Mouse (Mus musculus): Measurements from ENCODE around the gene Olfr1126. TPM values are rescaled to one million over a fixed set of nuclear protein-coding genes. Genes with fewer than 3 reads are reported as not detected.
"Not testable (repeated sequence)": the region's sequence is repeated elsewhere in the genome, so short reads cannot be mapped to it uniquely, and the experiment has no call there.

Olfr1126 gene
- not detected in 2 replicates for polyA plus RNA-seq (2015; fragmentation: Nextera tagmentation; extraction: Ambion mirVana)

DNA sequence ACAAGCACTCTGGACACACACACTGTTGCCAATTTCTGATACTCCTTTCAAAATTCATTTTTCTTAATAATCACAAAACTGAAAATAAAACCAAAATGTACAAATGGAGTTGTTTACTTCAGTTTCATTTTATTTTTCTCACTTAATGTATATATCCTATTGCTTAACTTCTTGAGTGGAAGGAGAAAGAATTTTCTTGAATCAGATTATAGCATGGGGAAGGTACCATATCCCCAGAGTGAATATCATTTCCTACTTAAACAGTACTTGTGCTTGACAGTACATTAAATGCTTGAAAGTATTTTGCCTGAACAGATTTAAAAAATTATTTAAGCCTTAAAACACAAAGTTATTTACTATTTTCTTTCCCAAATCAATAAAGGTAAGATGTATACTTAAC lies at the start of gene Olfr1126:
Olfr1126 (plus strand) TSS at position 301 of the 400 bp plus-strand sequence.
- no peaks in the 10 kb centered on the region for H3K9me3 ChIP-seq
- no peaks in the 10 kb centered on the region for H3K36me3 ChIP-seq
- H3K9ac ChIP-seq (replicated peaks): no peak within 1 kb of the TSS
- H3K27ac ChIP-seq: no peak within 1 kb of the TSS
- ATAC-seq: no peak
- no peaks in the 10 kb centered on the region for H3K4me1 ChIP-seq (replicated peaks)
- H3K4me3 ChIP-seq (replicated peaks): no peak within 1 kb of the TSS
- no peak within 1 kb of the TSS for H3K4me2 ChIP-seq (replicated peaks)
- H3K27me3 ChIP-seq: no peaks in the 10 kb centered on the region

DNA sequence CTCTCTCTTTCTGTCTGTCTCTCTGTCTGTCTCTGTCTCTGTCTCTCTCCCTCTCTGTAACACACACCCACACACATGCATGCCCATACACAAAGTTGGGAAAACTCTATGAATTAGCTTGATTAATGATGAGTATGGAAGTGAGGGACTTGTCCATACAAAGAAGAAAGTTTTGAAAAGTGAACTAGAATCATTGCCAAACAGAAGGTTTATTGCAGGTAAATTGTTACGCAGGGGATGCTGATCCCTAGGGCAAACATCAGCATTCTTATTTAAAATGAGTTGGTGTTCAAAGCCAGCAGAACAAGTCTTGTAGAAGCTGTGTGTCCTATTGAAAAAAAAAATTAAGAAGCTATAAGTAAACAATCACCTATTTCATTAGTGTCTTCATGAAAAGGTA lies 37.4 kb upstream of the Olfr1126 start, which contains the start of gene Olfr1123:
Olfr1123 (plus strand) TSS at position 301 of the 400 bp plus-strand sequence.
- Histone ChIP-seq H3K36me3 (no peaks in the 10 kb centered on the region), H3K4me3 (replicated peaks) (no peak within 1 kb of the TSS), H3K4me1 (replicated peaks) (no peaks in the 10 kb centered on the region), H3K9ac (replicated peaks) (no peak within 1 kb of the TSS), H3K4me2 (replicated peaks) (no peak within 1 kb of the TSS), H3K27ac (no peak within 1 kb of the TSS), H3K9me3 (no peaks in the 10 kb centered on the region), H3K27me3 (no peaks in the 10 kb centered on the region)
- 89% methylated on average over 1 of the region's 1 CpGs for WGBS
- no peak for ATAC-seq

DNA sequence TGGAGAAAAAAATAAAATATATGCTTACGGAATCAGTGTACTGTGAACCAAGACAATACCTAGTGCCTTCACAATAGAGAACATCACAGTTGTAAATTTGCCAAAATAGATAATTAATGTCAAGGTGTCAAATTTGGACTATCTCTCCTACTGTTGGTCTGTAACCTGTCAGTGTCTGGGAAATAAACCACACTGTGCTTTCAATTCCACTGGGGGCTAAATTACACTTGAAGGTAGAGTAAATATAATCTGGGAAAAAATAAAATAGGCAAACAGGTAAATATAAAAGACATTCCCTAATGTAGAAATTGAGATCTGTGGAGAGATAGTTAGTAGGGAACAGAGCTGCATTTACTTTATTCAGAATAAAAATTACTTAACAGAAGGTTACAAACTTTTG lies 23.8 kb upstream of the Olfr1126 start, which contains the start of gene Olfr1124:
Olfr1124 (plus strand) TSS at position 301 of the 400 bp plus-strand sequence.
- Histone ChIP-seq H3K27me3 (no peaks in the 10 kb centered on the region), H3K36me3 (no peaks in the 10 kb centered on the region), H3K4me2 (replicated peaks) (no peak within 1 kb of the TSS), H3K4me1 (replicated peaks) (no peaks in the 10 kb centered on the region), H3K9me3 (no peaks in the 10 kb centered on the region), H3K9ac (replicated peaks) (no peak within 1 kb of the TSS), H3K4me3 (replicated peaks) (no peak within 1 kb of the TSS), H3K27ac (no peak within 1 kb of the TSS)
- WGBS: 94% methylated on average over 1 of the region's 1 CpGs
- no peak for ATAC-seq

DNA sequence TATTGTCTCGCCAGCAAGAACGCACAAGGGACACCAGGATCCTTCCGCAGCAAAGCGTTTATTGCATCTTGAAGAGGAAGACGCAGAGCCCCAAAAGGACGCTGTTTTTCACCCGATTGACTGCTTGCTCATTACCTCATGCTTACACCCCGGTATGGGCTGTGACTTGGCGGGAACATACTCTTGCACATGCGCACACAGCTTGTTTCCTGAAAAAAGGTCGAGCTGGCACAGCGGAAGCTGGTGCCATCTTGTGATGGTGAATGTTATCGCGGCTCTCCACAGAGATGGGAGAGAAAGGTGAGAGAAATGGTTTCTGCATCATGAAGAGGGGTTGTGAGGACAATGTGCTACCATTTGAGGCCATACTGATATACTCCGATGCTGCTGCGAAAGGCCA lies 16.0 kb upstream of the Olfr1126 start:
- no peak overlapping the region for H3K4me2 ChIP-seq (replicated peaks)
- no peak overlapping the region for H3K4me3 ChIP-seq (replicated peaks)
- H3K9me3 ChIP-seq: no peaks in the 10 kb centered on the region
- no peak for ATAC-seq
- H3K36me3 ChIP-seq: no peaks in the 10 kb centered on the region
- no peaks in the 10 kb centered on the region for H3K4me1 ChIP-seq (replicated peaks)
- no peak overlapping the region for H3K9ac ChIP-seq (replicated peaks)
- H3K27me3 ChIP-seq: no peaks in the 10 kb centered on the region
- WGBS: 91% methylated on average over 16 of the region's 16 CpGs
- H3K27ac ChIP-seq: no peak overlapping the region

DNA sequence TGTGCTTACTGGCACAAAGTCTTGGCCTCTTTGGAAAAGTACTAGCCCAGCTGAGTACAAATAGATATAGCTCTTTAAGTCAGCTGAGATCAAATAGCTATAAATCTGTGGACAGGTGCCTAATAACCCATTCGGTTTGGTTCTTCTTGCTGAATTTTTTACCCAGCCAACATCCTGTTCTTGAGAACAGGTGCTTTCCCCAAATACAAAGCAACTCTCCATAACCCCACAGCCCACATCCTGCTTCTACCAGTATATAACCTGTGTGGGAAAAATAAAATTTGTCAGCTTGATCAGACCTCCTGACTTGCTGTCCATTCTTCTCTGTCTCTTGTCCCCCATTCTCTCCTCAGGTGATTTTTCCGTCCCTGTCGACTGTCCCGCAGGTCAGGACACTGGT lies 8.0 kb downstream of the Olfr1126 start:
- Histone ChIP-seq H3K4me2 (replicated peaks) (no peak overlapping the region), H3K36me3 (no peaks in the 10 kb centered on the region), H3K27ac (no peak overlapping the region), H3K27me3 (no peaks in the 10 kb centered on the region), H3K4me3 (replicated peaks) (no peak overlapping the region), H3K9me3 (no peaks in the 10 kb centered on the region), H3K4me1 (replicated peaks) (no peaks in the 10 kb centered on the region), H3K9ac (replicated peaks) (no peak overlapping the region)
- ATAC-seq: no peak
- WGBS: 93% methylated on average over 4 of the region's 4 CpGs

DNA sequence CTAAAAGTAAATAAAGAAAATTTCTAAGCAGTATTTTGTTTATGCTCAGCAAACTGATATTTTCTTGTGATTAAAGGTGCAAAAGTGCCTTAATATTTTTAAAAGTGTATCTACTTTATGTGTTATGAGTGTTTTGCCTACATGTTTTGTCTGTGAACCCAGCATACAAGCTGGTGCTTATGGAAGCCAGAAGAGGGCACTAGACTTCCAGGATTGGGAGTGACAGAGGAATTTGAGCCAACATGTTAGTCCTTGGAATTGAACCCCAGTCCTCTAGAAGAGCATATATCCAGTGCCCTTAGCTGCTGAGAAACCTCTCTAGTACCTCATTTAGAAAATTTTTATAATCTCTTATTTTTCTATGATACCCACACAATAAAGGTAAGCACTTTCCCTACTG lies 26.4 kb downstream of the Olfr1126 start:
- Histone ChIP-seq H3K27me3 (no peaks in the 10 kb centered on the region), H3K36me3 (no peaks in the 10 kb centered on the region), H3K4me3 (replicated peaks) (no peak overlapping the region), H3K4me2 (replicated peaks) (no peak overlapping the region), H3K9me3 (no peaks in the 10 kb centered on the region), H3K27ac (no peak overlapping the region), H3K9ac (replicated peaks) (no peak overlapping the region), H3K4me1 (replicated peaks) (no peaks in the 10 kb centered on the region)
- no peak for ATAC-seq

DNA sequence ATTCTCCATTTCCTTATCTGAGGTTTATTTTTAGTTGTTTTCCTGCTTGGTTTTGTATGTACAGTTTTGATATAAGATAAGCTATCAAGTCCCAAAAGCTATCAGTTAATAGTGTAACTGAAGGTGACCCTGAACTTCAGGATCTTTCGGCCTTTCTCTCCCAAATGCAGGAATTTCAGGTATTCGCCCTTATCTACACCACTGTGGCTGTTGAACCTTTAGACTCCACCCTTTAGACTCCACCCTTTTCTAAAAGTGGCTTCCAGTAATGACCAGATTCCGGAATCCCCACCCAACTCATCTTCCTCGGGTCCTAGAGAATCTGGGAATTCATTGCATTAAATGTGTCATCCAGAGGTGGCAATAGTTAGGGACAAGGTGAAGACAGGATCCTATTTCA lies 27.4 kb downstream of the Olfr1126 start:
- no peaks in the 10 kb centered on the region for H3K36me3 ChIP-seq
- no peak overlapping the region for H3K27ac ChIP-seq
- no peak for ATAC-seq
- H3K4me1 ChIP-seq (replicated peaks): no peaks in the 10 kb centered on the region
- H3K4me3 ChIP-seq (replicated peaks): no peak overlapping the region
- 87% methylated on average over 4 of the region's 4 CpGs for WGBS
- no peaks in the 10 kb centered on the region for H3K27me3 ChIP-seq
- no peak overlapping the region for H3K4me2 ChIP-seq (replicated peaks)
- no peaks in the 10 kb centered on the region for H3K9me3 ChIP-seq
- H3K9ac ChIP-seq (replicated peaks): no peak overlapping the region

DNA sequence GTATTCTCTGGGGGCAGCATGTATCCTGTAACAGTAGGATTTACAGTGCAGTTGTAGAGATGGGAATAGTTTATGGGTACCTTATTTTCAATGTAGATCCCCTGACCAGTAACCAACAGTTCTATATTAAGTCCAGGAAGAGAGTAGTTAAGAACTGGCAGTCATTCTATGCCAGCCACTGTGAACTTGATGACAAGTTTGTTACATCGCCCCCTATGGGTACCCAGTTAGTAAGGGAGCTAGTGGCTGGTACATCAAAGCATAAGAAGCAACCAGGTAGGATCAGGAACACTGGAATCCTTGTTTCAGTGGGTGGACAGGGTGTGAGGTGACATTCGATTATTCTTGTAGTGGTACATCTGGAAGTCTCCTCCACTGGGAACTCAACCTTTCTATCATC lies 28.5 kb downstream of the Olfr1126 start:
- 73% methylated on average over 2 of the region's 2 CpGs for WGBS
- ATAC-seq: no peak

DNA sequence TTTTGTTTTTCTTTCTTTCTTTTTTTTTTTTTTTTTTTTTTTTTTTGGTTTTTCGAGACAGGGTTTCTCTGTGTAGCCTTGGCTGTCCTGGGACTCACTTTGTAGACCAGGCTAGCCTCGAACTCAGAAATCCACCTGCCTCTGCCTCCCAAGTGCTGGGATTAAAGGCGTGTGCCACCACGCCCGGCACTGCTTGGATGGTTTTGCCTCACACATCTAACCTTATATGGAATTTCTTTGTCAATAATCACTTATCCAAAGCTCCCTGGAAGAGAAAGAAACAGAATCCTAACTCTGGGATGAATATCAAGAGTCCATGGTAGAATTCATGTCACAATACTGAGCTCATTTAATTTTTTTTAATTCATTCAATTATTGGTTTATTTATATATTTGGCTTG lies 43.2 kb downstream of the Olfr1126 start, which contains the start of gene Pramel7:
Pramel7 (minus strand) TSS at position 101 of the 400 bp plus-strand sequence.
- not testable (repeated sequence) for H3K36me3 ChIP-seq; H3K4me2 ChIP-seq (replicated peaks); H3K4me3 ChIP-seq (replicated peaks); H3K9ac ChIP-seq (replicated peaks); H3K9me3 ChIP-seq; ATAC-seq; H3K27ac ChIP-seq; H3K27me3 ChIP-seq; H3K4me1 ChIP-seq (replicated peaks)
- WGBS: 95% methylated on average over 4 of the region's 5 CpGs

More for the DNA sequence above, 28.5 kb downstream of the Olfr1126 start:
- no peaks in the 10 kb centered on the region for H3K36me3 ChIP-seq
- H3K9ac ChIP-seq (replicated peaks): no peak overlapping the region
- no peak overlapping the region for H3K27ac ChIP-seq
- no peaks in the 10 kb centered on the region for H3K27me3 ChIP-seq
- H3K9me3 ChIP-seq: no peaks in the 10 kb centered on the region
- H3K4me2 ChIP-seq (replicated peaks): no peak overlapping the region
- H3K4me3 ChIP-seq (replicated peaks): no peak overlapping the region
- no peaks in the 10 kb centered on the region for H3K4me1 ChIP-seq (replicated peaks)

DNA sequence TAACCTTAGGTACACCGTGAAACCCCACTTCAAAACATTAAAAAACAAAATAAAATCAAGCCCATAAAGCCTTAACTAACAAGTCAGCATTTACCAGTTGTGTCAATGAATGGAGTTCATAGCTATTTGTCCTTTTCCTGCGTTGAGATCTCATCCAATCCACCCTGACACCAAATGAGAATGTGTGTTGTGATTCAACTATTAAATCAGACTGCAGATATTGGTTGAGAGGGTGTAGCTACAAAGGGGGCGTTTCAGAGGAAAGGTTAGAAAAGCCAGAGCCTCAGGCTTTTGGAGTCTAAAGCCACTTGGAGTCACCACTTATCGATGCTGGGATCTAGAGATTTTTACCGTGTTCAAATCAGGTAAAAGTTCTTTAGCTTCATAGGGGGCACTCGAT lies 52.5 kb downstream of the Olfr1126 start, which contains the start of gene Pramel6:
Pramel6 (plus strand) TSS at position 301 of the 400 bp plus-strand sequence.
- 85% methylated on average over 6 of the region's 6 CpGs for WGBS
- no peak within 1 kb of the TSS for H3K4me2 ChIP-seq (replicated peaks)
- no peaks in the 10 kb centered on the region for H3K27me3 ChIP-seq
- no peak within 1 kb of the TSS for H3K9ac ChIP-seq (replicated peaks)
- no peak within 1 kb of the TSS for H3K27ac ChIP-seq
- no peaks in the 10 kb centered on the region for H3K4me1 ChIP-seq (replicated peaks)
- H3K9me3 ChIP-seq: no peaks in the 10 kb centered on the region
- no peak within 1 kb of the TSS for H3K4me3 ChIP-seq (replicated peaks)
- no peak for ATAC-seq
- no peaks in the 10 kb centered on the region for H3K36me3 ChIP-seq

Other genes with a start within 250 kb of the Olfr1126 start
- gene Olfr1113, start 245.0 kb upstream of the Olfr1126 start, polyA plus RNA-seq (2015; fragmentation: Nextera tagmentation; extraction: Ambion mirVana): not detected in 2 replicates
- gene Olfr1115, start 205.9 kb upstream of the Olfr1126 start, polyA plus RNA-seq (2015; fragmentation: Nextera tagmentation; extraction: Ambion mirVana): not detected in 2 replicates
- gene Olfr1116, start 186.4 kb upstream of the Olfr1126 start, polyA plus RNA-seq (2015; fragmentation: Nextera tagmentation; extraction: Ambion mirVana): not detected in 2 replicates
- gene Olfr1118, start 146.4 kb upstream of the Olfr1126 start, polyA plus RNA-seq (2015; fragmentation: Nextera tagmentation; extraction: Ambion mirVana): not detected in 2 replicates
- gene Olfr1120, start 99.1 kb upstream of the Olfr1126 start, polyA plus RNA-seq (2015; fragmentation: Nextera tagmentation; extraction: Ambion mirVana): not detected in 2 replicates
- not detected in 2 replicates for gene Olfr1121, start 84.1 kb upstream of the Olfr1126 start, polyA plus RNA-seq (2015; fragmentation: Nextera tagmentation; extraction: Ambion mirVana)
- gene Olfr1122, start 68.1 kb upstream of the Olfr1126 start, polyA plus RNA-seq (2015; fragmentation: Nextera tagmentation; extraction: Ambion mirVana): not detected in 2 replicates
- gene Olfr1123, start 37.3 kb upstream of the Olfr1126 start, polyA plus RNA-seq (2015; fragmentation: Nextera tagmentation; extraction: Ambion mirVana): not detected in 2 replicates
- 0.07 TPM in 1 of 2 replicates, not detected in the other for gene Olfr1124, start 23.7 kb upstream of the Olfr1126 start, polyA plus RNA-seq (2015; fragmentation: Nextera tagmentation; extraction: Ambion mirVana)
- not detected in 2 replicates for gene Pramel7, start 43.1 kb downstream of the Olfr1126 start, polyA plus RNA-seq (2015; fragmentation: Nextera tagmentation; extraction: Ambion mirVana)
- gene Pramel6, start 52.6 kb downstream of the Olfr1126 start, polyA plus RNA-seq (2015; fragmentation: Nextera tagmentation; extraction: Ambion mirVana): not detected in 2 replicates
- gene Olfr153, start 77.8 kb downstream of the Olfr1126 start, polyA plus RNA-seq (2015; fragmentation: Nextera tagmentation; extraction: Ambion mirVana): not detected in 2 replicates
- gene Olfr1128, start 91.6 kb downstream of the Olfr1126 start, polyA plus RNA-seq (2015; fragmentation: Nextera tagmentation; extraction: Ambion mirVana): not detected in 2 replicates
- gene Olfr1129, start 119.9 kb downstream of the Olfr1126 start, polyA plus RNA-seq (2015; fragmentation: Nextera tagmentation; extraction: Ambion mirVana): not detected in 2 replicates
- not detected in 2 replicates for gene Olfr1130, start 152.2 kb downstream of the Olfr1126 start, polyA plus RNA-seq (2015; fragmentation: Nextera tagmentation; extraction: Ambion mirVana)
- gene Olfr1131, start 173.1 kb downstream of the Olfr1126 start, polyA plus RNA-seq (2015; fragmentation: Nextera tagmentation; extraction: Ambion mirVana): not detected in 2 replicates
- not detected in 2 replicates for gene Olfr1132, start 183.6 kb downstream of the Olfr1126 start, polyA plus RNA-seq (2015; fragmentation: Nextera tagmentation; extraction: Ambion mirVana)
- gene Olfr1133, start 193.4 kb downstream of the Olfr1126 start, polyA plus RNA-seq (2015; fragmentation: Nextera tagmentation; extraction: Ambion mirVana): not detected in 2 replicates
- not detected in 2 replicates for gene Olfr1134, start 204.5 kb downstream of the Olfr1126 start, polyA plus RNA-seq (2015; fragmentation: Nextera tagmentation; extraction: Ambion mirVana)
- gene Olfr1135, start 219.7 kb downstream of the Olfr1126 start, polyA plus RNA-seq (2015; fragmentation: Nextera tagmentation; extraction: Ambion mirVana): not detected in 2 replicates
- not detected in 2 replicates for gene Olfr1136, start 240.0 kb downstream of the Olfr1126 start, polyA plus RNA-seq (2015; fragmentation: Nextera tagmentation; extraction: Ambion mirVana)